In the genomic region with DNA sequence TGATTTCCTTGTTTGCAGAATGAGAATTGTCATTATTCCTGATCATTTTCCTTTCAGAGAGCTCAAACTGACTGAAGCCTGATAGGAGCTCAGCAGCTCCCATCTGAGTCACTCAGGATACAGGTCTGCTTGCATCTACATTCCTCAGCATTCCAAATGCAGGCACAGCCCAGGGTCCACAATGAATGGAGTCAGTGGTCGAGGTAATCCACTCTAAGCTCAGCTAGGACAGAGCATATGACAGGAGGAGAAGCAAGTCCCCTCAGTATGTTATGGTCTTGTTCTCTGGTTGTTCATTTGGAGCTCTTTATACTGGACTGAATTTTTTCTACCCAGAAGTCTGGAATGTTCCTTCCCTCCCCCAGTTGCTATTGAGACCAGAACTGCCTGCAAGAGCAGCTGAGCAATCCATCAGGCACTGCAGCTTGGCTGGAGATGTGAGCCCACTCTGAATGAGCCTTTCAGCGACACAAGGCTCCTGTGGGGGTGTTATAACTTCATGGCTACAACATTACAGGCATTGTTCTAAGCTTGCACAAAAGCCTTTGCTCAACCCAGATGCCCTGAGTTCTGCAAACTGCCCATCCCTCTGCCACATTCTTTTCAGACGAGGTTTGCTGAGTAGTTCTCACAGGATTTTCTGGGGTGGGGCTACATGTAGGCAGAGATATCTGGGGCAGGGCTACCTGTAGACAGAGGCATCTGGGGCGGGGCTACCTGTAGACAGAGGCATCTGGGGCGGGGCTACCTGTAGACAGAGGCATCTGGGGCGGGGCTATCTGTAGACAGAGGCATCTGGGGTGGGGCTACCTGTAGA, we compare ENCODE assay signal across 8 mouse cellular contexts. TPM values are rescaled to one million over a fixed set of nuclear protein-coding genes. Genes with fewer than 3 reads are reported as not detected.
A peak's percentile ranks its signal among the peaks of the same experiment; 100 is the strongest.
DNase-seq lines count a peak whose midpoint lies in the region; ATAC-seq and TF ChIP-seq lines count a peak whose summit lies in the region.

No protein-coding gene starts in this region.

- no peaks in the 10 kb centered on the region for H3K9me3 ChIP-seq in lung, embryonic 14.5 days (ENCODE audit: low read depth, low read length)
- no peaks in the 10 kb centered on the region for H3K9me3 ChIP-seq in kidney, embryonic 16.5 days (ENCODE audit: low read length)
- H3K9me3 ChIP-seq in liver, embryonic 12.5 days (replicated peaks), result no peaks in the 10 kb centered on the region

- no peak overlapping the region for H3K4me3 ChIP-seq in lung, embryonic 14.5 days (ENCODE audit: low read depth, low read length)
- no peak overlapping the region for H3K4me3 ChIP-seq in kidney, embryonic 16.5 days (ENCODE audit: low read length)
- H3K4me3 ChIP-seq in liver, embryonic 12.5 days, result no peak overlapping the region

- no peaks in the 10 kb centered on the region for H3K4me1 ChIP-seq in lung, embryonic 14.5 days (ENCODE audit: insufficient read depth)
- H3K4me1 ChIP-seq in kidney, embryonic 16.5 days (ENCODE audit: insufficient read depth, low read length), result no peaks in the 10 kb centered on the region; the same call in 1 of the 2 replicates
- 0 out of 2 replicates have a peak, but pooled peaks cover 5% of the 10 kb centered on the region for H3K4me1 ChIP-seq in liver, embryonic 12.5 days

- no peak overlapping the region for H3K9ac ChIP-seq in lung, embryonic 14.5 days
- no peak overlapping the region for H3K9ac ChIP-seq in kidney, embryonic 16.5 days (replicated peaks; ENCODE audit: low read length)
- H3K9ac ChIP-seq in liver, embryonic 12.5 days, result no peak overlapping the region

- no peak overlapping the region for H3K4me2 ChIP-seq in lung, embryonic 14.5 days
- H3K4me2 ChIP-seq in kidney, embryonic 16.5 days (replicated peaks; ENCODE audit: low read depth, low read length), result no peak overlapping the region
- H3K4me2 ChIP-seq in liver, embryonic 12.5 days, result no peak overlapping the region

- ATAC-seq in lung, embryonic 14.5 days (ENCODE audit: insufficient read depth), result peak; percentile 31; the same call in 1 of the 2 replicates
- no peak for ATAC-seq in kidney, embryonic 16.5 days (ENCODE audit: low FRiP score, low TSS enrichment)
- no peak for ATAC-seq in liver, embryonic 12.5 days

- no peaks in the 10 kb centered on the region for H3K36me3 ChIP-seq in lung, embryonic 14.5 days (ENCODE audit: insufficient read depth)
- no peaks in the 10 kb centered on the region for H3K36me3 ChIP-seq in kidney, embryonic 16.5 days (ENCODE audit: insufficient read depth, low read length)
- no peaks in the 10 kb centered on the region for H3K36me3 ChIP-seq in liver, embryonic 12.5 days

- intact Hi-C loops in left cerebral cortex, postnatal 10 days (cut with DNase I), result no loop called here

- WGBS in lung, embryonic 14.5 days, result 34% methylated on average over 6 of the region's 6 CpGs
- WGBS in kidney, embryonic 16.5 days, result 42% methylated on average over 6 of the region's 6 CpGs
- 30% methylated on average over 6 of the region's 6 CpGs for WGBS in liver, embryonic 12.5 days (ENCODE audit: insufficient replicate concordance)

- H3K27me3 ChIP-seq in lung, embryonic 14.5 days (ENCODE audit: insufficient read depth, low read length), result no peaks in the 10 kb centered on the region
- H3K27me3 ChIP-seq in kidney, embryonic 16.5 days (ENCODE audit: insufficient read depth, low read length), result no peaks in the 10 kb centered on the region
- H3K27me3 ChIP-seq in liver, embryonic 12.5 days (replicated peaks), result no peaks in the 10 kb centered on the region

- peak; percentile 50 for DNase-seq in lung, embryonic 14.5 days
- no peak for DNase-seq in lung, postnatal 14 days
- DNase-seq in forelimb bud, embryonic 11.5 days (ENCODE audit: low read depth, low spot score), result peak; percentile 42
- peak; percentile 46 to 58 for DNase-seq in left cerebral cortex, postnatal 10 days (ENCODE audit: extremely low spot score in 1 of 2, low spot score in 2 of 2)
- DNase-seq in right cerebral cortex, postnatal 10 days (ENCODE audit: low spot score in 2 of 2), result peak; percentile 74 to 84
- DNase-seq in adrenal gland, adult 2 months, result no peak

- TF ChIP-seq CTCF in lung, embryonic 14.5 days (IDR thresholded peaks at IDR 0.05; ENCODE audit: low read depth), result no peak

- 0 out of 2 replicates have a peak overlapping the region, but pooled peaks have one; percentile 25 for H3K27ac ChIP-seq in lung, embryonic 14.5 days (ENCODE audit: low read depth)
- H3K27ac ChIP-seq in kidney, embryonic 16.5 days (ENCODE audit: low read length), result no peak overlapping the region
- no peak overlapping the region for H3K27ac ChIP-seq in liver, embryonic 12.5 days

RNA-seq across cellular contexts. Expression of a gene that starts 24.0 kb away (rescaled TPM):
- 417 and 428 TPM in 2 replicates for polyA plus RNA-seq in lung, embryonic 14.5 days (2014; fragmentation: Nextera tagmentation; extraction: Ambion mirVana)
- total RNA-seq in left cerebral cortex, postnatal 10 days (2021), result 100 to 1,000 TPM; 246 TPM
- total RNA-seq in adrenal gland, adult 2 months (2021), result 100 to 1,000 TPM; 216 to 247 TPM
- 26.2 and 46.3 TPM in 2 replicates for polyA plus RNA-seq in adrenal gland, adult 2 months (2012; rRNA removed)
- 403 and 418 TPM in 2 replicates for polyA plus RNA-seq in kidney, embryonic 16.5 days (2015; fragmentation: Nextera tagmentation; extraction: Ambion mirVana)
- polyA plus RNA-seq in liver, embryonic 12.5 days (2016; fragmentation: Nextera tagmentation; extraction: Ambion mirVana), result 301 and 318 TPM in 2 replicates

Comparison
In these comparisons a context has a peak if more than half of its experiments do, and no peak if none do; other contexts are left out.
1. DNase-seq: peak in lung, embryonic 14.5 days (single experiment), forelimb bud, embryonic 11.5 days (single experiment), left cerebral cortex, postnatal 10 days (2 of 2) and right cerebral cortex, postnatal 10 days (2 of 2); none in lung, postnatal 14 days (single experiment) and adrenal gland, adult 2 months (single experiment).